In the genomic region with DNA sequence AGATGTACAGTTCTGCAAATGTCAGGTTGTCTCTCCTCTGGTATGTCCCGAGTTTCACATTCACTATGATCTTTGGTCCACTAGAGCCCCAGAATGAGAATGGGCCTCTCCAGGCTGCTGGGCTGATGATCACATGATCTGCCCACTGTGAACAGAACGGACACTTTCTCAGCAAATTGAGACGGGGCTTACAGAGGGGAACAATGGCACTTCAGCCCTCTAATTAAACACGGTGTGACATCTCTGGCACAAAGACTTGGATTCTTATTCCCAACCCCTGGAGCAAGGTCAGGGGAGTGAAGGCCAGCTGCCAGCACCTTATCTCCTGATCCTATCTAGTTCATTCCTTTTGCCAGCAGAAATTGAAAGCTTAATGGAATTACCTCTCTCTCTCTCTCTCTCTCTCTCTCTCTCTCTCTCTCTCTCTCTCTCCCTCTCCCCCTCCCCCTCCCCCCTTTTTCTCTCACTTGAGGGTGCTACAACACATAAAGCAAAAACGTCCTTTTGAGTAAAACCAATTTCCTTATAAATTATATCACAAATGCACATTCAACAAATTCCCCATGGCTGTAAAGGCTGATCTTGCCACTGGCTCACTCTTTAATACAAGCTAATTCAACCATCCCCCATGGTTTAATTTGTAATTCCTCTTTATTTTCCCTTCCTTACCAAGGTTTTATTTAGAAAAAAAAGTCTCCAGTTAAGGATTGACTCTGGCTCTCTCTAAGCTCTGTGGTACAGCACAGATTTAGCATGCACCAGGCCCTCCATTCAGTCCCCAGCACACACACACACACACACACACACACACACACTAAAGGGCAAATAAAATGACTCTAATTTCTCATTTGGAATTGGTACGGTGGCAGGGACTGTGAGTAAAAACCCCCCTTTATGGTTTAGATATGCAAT, we compare ENCODE assay signal across 9 mouse cellular contexts.
DNase-seq lines count a peak whose midpoint lies in the region; ATAC-seq lines count a peak whose summit lies in the region.
"Had no signal": no experiment of that assay in that cellular context is flagged by ENCODE, and none has a peak within 500 bp of the region (broad histone marks: within the 10 kb centered on the region; RNA-seq: fewer than 3 reads in every experiment).

No protein-coding gene starts in this region.

- H3K27me3 ChIP-seq in forebrain, embryonic 15.5 days, result no peaks in the 10 kb centered on the region
- no peaks in the 10 kb centered on the region for H3K27me3 ChIP-seq in neural tube, embryonic 13.5 days

- no peak overlapping the region for H3K4me3 ChIP-seq in forebrain, embryonic 15.5 days
- no peak overlapping the region for H3K4me3 ChIP-seq in neural tube, embryonic 13.5 days

- no peaks in the 10 kb centered on the region for H3K9me3 ChIP-seq in forebrain, embryonic 15.5 days
- no peaks in the 10 kb centered on the region for H3K9me3 ChIP-seq in neural tube, embryonic 13.5 days

- DNase-seq in cerebellum, adult 9-11 months, result peak; percentile 8
- no peak for DNase-seq in cerebellum, adult 11 months
- DNase-seq in kidney, postnatal 14 days, result peak; percentile 52
- DNase-seq in urinary bladder, adult 2 months (ENCODE audit: low spot score), result no peak
- no peak for DNase-seq in right cerebral cortex, postnatal 36 days (ENCODE audit: low spot score in 2 of 2)
- DNase-seq in heart, postnatal 14 days, result no peak
- DNase-seq: heart, adult 18-20 months had no signal

- H3K9ac ChIP-seq in forebrain, embryonic 15.5 days (replicated peaks), result no peak overlapping the region
- no peak overlapping the region for H3K9ac ChIP-seq in neural tube, embryonic 13.5 days

- H3K27ac ChIP-seq in forebrain, embryonic 15.5 days (replicated peaks), result peak overlapping the region; percentile 62
- H3K27ac ChIP-seq in neural tube, embryonic 13.5 days (replicated peaks), result peak overlapping the region; percentile 77

- H3K4me1 ChIP-seq in forebrain, embryonic 15.5 days, result peaks cover 22% of the 10 kb centered on the region
- peaks cover 25% of the 10 kb centered on the region for H3K4me1 ChIP-seq in neural tube, embryonic 13.5 days (replicated peaks)

- H3K4me2 ChIP-seq in forebrain, embryonic 15.5 days (replicated peaks), result no peak overlapping the region
- no peak overlapping the region for H3K4me2 ChIP-seq in neural tube, embryonic 13.5 days

- intact Hi-C loops in heart, postnatal 14 days (cut with DNase I), result no loop called here

- WGBS in forebrain, embryonic 15.5 days, result 1% methylated on average over 6 of the region's 6 CpGs
- 9% methylated on average over 6 of the region's 6 CpGs for WGBS in neural tube, embryonic 13.5 days

- ATAC-seq in forebrain, embryonic 15.5 days (replicated peaks), result peak; percentile 74
- ATAC-seq in neural tube, embryonic 13.5 days (ENCODE audit: low read depth), result peak; percentile 72

- H3K36me3 ChIP-seq in forebrain, embryonic 15.5 days, result no peaks in the 10 kb centered on the region
- H3K36me3 ChIP-seq in neural tube, embryonic 13.5 days, result no peaks in the 10 kb centered on the region

Comparison
In these comparisons a context has a peak if more than half of its experiments do, and no peak if none do; other contexts are left out.
1. DNase-seq: peak in cerebellum, adult 9-11 months (single experiment) and kidney, postnatal 14 days (single experiment); none in cerebellum, adult 11 months (single experiment), urinary bladder, adult 2 months (single experiment), right cerebral cortex, postnatal 36 days (0 of 2) and heart, postnatal 14 days (0 of 2).